Mouse (Mus musculus) myocyte (in vitro differentiated cells): ENCODE results near the gene Tirap. TPM values are rescaled to one million over a fixed set of nuclear protein-coding genes. Genes with fewer than 3 reads are reported as not detected.
A peak's percentile ranks its signal among the peaks of the same experiment; 100 is the strongest.

Experiments used
- H3K27me3 ChIP-seq: one replicate; pipeline ENCODE4 v1.6.1; 2011; ENCODE audit not compliant: control insufficient read depth, insufficient read depth, insufficient read length
- H3K36me3 ChIP-seq: one replicate; pipeline ENCODE4 v1.6.1; 2011; ENCODE audit not compliant: control insufficient read depth, insufficient read depth
- H3K4me2 ChIP-seq: one replicate; pipeline ENCODE4 v1.6.1; 2011; ENCODE audit warnings: low read depth, control low read depth
- H3K4me3 ChIP-seq: one replicate; pipeline ENCODE4 v1.5.1; 2011; ENCODE audit warnings: mild to moderate bottlenecking, control low read depth, moderate library complexity
- H3K79me2 ChIP-seq: one replicate; pipeline ENCODE4 v1.6.1; 2011; ENCODE audit not compliant: control insufficient read depth, insufficient read depth
- H3ac ChIP-seq: one replicate; pipeline ENCODE4 v1.6.1; 2011; ENCODE audit not compliant: control insufficient read depth, insufficient read length
- CEBPB ChIP-seq: IDR thresholded peaks from 2 replicates; pipeline ENCODE4 v1.6.1; 2011; ENCODE audit warnings: mild to moderate bottlenecking, moderate library complexity; ENCODE audit not compliant: poor library complexity, insufficient read depth, severe bottlenecking
- E2F4 ChIP-seq: IDR thresholded peaks from one replicate; pipeline ENCODE4 v1.6.1; 2011; ENCODE audit warnings: mild to moderate bottlenecking, control low read depth, moderate library complexity; ENCODE audit not compliant: insufficient read depth
- MAX ChIP-seq: IDR thresholded peaks from one replicate; pipeline ENCODE4 v1.6.1; 2011; ENCODE audit warnings: low read depth, mild to moderate bottlenecking, control low read depth
- MYOD1 ChIP-seq, 3 experiments: IDR thresholded peaks; one replicate each; pipeline ENCODE4 v1.6.1; 2011; ENCODE audit warnings: control low read depth in 2 of 3, low read depth in 2 of 3, mild to moderate bottlenecking in 2 of 3, moderate library complexity in 1 of 3; ENCODE audit not compliant: insufficient read length in 2 of 3, control insufficient read depth in 1 of 3
- MYOG ChIP-seq, 3 experiments: IDR thresholded peaks; one replicate each; pipeline ENCODE4 v1.6.1; 2011; ENCODE audit warnings: control low read depth in 2 of 3, low read depth in 2 of 3, mild to moderate bottlenecking in 2 of 3; ENCODE audit not compliant: insufficient read length in 2 of 3, control insufficient read depth in 1 of 3, insufficient read depth in 1 of 3
- POLR2A ChIP-seq: IDR thresholded peaks from one replicate; pipeline ENCODE4 v1.6.1; 2011; ENCODE audit warnings: low read depth, mild to moderate bottlenecking, control low read depth, moderate library complexity; ENCODE audit not compliant: insufficient read length
- POLR2AphosphoS2 ChIP-seq: IDR thresholded peaks from one replicate; pipeline ENCODE4 v1.6.1; 2011; ENCODE audit warnings: low read depth, control low read depth; ENCODE audit not compliant: insufficient read length
- REST ChIP-seq: IDR thresholded peaks from one replicate; pipeline ENCODE4 v1.6.1; 2011; ENCODE audit warnings: mild to moderate bottlenecking, control low read depth, moderate library complexity; ENCODE audit not compliant: insufficient read depth, insufficient read length
- SRF ChIP-seq: IDR thresholded peaks from one replicate; pipeline ENCODE4 v1.6.1; 2011; ENCODE audit warnings: low read depth; ENCODE audit not compliant: control insufficient read depth, insufficient read length
- TCF12 ChIP-seq: IDR thresholded peaks from one replicate; pipeline ENCODE4 v1.6.1; 2011; ENCODE audit warnings: mild to moderate bottlenecking, control low read depth; ENCODE audit not compliant: poor library complexity, insufficient read depth, severe bottlenecking
- TCF3 ChIP-seq: IDR thresholded peaks from one replicate; pipeline ENCODE4 v1.6.1; 2011; ENCODE audit warnings: low read depth, control low read depth; ENCODE audit not compliant: insufficient read length
- USF1 ChIP-seq: IDR thresholded peaks from one replicate; pipeline ENCODE4 v1.6.1; 2011; ENCODE audit warnings: low read depth, mild to moderate bottlenecking, control low read depth, moderate library complexity
- polyA plus RNA-seq: library from polyadenylated mRNA; unstranded; fragments of >200 nt; fragmentation: generic; extraction: Trizol; gene quantifications from one replicate; pipeline ENCODE4 v1.2.1, GENCODE M21; 2012; ENCODE audit warnings: missing spikeins

Gene Tirap
- 5.0 TPM for polyA plus RNA-seq

DNA sequence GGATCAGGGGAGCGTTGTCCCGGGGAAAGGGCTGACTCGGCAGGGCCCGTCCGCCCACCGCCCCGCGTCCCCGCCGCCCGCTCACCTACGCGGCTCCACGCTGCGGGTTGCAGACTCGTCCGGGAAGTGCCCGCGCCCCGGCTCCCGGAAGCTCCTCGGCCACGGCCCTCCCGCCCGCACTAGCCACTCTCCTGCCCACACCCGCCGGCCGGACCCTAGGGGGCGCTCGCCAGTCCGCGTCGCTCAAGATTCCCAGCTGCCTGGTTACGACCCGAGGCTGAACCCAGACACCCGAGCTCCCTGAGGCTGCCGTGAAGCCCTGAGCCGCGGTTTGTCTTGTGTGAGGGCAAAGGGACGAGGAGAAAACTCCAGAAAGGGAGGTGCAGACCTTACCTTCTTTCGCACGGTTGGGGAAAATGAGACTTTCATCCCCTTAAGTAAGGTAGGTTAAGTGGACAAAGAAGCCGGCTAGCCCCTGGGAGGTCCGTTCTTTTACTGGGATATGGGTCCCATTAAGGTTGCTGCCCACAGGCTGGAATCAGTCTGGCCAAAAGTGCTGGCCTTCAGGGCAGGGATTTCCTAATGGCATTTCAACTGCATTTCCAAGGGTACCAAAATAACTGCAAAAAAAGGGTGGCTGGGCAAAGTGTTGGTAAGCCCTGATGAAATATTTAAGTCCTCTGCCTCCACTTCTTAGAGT, at the start of gene Tirap, which contains the start of gene Srpr:
TSS of gene Tirap (minus strand) at position 520 of the 700 bp plus-strand sequence.
TSS of gene Srpr (plus strand) at position 404 of the 700 bp plus-strand sequence.
- no peaks in the 10 kb centered on the region for H3K79me2 ChIP-seq
- peak within 1 kb of the TSS; percentile 41 for H3ac ChIP-seq
- H3K4me3 ChIP-seq = peak within 1 kb of the TSS; percentile 72

DNA sequence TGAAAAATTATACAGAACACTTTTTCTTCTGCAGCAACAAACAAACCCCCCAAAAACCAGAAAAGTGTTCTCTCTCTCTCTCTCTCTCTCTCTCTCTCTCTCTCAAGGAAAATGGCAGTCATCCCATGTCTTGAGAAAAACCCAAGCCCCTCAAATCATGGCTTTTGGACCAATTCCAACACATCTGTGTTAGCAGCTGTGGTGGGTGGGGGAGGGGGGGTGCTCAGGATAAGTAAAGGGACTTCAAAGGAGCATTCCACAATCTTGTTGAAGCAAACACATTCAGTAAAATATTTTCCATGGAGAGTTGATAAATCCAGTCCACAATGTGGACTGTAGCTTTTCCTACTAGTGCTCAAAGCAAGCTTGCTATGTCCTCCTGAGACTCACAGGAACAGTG, 49.4 kb upstream of the Tirap start:
- no peak overlapping the region for H3ac ChIP-seq
- H3K27me3 ChIP-seq = no peaks in the 10 kb centered on the region
- TF ChIP-seq SRF = no peak
- TF ChIP-seq POLR2A = no peak
- TF ChIP-seq MYOD1 (IDR thresholded peaks at IDR 0.05; ENCODE audit: control insufficient read depth in 1 of 3, insufficient read length in 2 of 3, low read depth in 2 of 3) = no peak
- no peak for TF ChIP-seq MYOG (IDR thresholded peaks at IDR 0.05; ENCODE audit: control insufficient read depth in 1 of 3, insufficient read depth in 1 of 3, insufficient read length in 2 of 3, low read depth in 2 of 3)
- no peak for TF ChIP-seq REST
- TF ChIP-seq TCF12 = no peak
- no peak for TF ChIP-seq MAX
- TF ChIP-seq POLR2AphosphoS2 = no peak
- no peak for TF ChIP-seq USF1
- peaks cover 9% of the 10 kb centered on the region for H3K79me2 ChIP-seq
- H3K4me3 ChIP-seq = no peak overlapping the region
- no peaks in the 10 kb centered on the region for H3K36me3 ChIP-seq
- no peak overlapping the region for H3K4me2 ChIP-seq

More for the DNA sequence above, at the start of gene Tirap, which contains the start of gene Srpr:
- peak within 1 kb of the TSS; percentile 95 for H3K4me2 ChIP-seq
- no peaks in the 10 kb centered on the region for H3K36me3 ChIP-seq
- H3K27me3 ChIP-seq = no peaks in the 10 kb centered on the region
- TF ChIP-seq TCF3 (no peak), MAX (no peak), CEBPB (no peak), POLR2AphosphoS2 (peak; percentile 59), E2F4 (no peak), USF1 (no peak), POLR2A (peak; percentile 72), SRF (no peak), MYOG (IDR thresholded peaks at IDR 0.05; ENCODE audit: control insufficient read depth in 1 of 3, insufficient read depth in 1 of 3, insufficient read length in 2 of 3, low read depth in 2 of 3) (peak in 1 of 3 experiments; percentile 81), REST (no peak), TCF12 (no peak), MYOD1 (IDR thresholded peaks at IDR 0.05; ENCODE audit: control insufficient read depth in 1 of 3, insufficient read length in 2 of 3, low read depth in 2 of 3) (peak in 1 of 3 experiments; percentile 42)

DNA sequence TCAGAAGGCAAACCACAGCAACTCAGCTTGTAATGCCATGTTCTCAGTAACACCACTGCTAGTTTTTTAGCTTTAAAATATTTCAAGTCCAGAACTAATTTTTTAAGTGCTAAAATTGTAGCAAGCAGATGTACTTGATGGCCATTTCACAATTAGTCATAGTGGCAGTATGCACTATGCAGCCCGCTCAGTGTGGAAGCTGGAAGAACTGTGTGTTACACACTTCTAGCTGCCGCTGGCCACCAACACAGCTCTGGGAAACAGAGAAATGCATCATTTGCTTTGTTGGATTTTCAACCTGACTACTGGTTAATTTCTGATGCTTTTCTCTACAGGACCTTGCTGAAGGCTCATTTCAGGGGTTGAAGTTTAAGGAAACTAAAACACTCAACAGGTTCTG, 47.3 kb upstream of the Tirap start:
- Histone ChIP-seq H3K4me2 (no peak overlapping the region), H3K27me3 (no peaks in the 10 kb centered on the region), H3K79me2 (peaks cover 9% of the 10 kb centered on the region), H3ac (no peak overlapping the region), H3K4me3 (no peak overlapping the region), H3K36me3 (peaks cover 7% of the 10 kb centered on the region)
- TF ChIP-seq E2F4 = no peak
- no peak for TF ChIP-seq SRF
- TF ChIP-seq MYOD1 (IDR thresholded peaks at IDR 0.05; ENCODE audit: control insufficient read depth in 1 of 3, insufficient read length in 2 of 3, low read depth in 2 of 3) = no peak

DNA sequence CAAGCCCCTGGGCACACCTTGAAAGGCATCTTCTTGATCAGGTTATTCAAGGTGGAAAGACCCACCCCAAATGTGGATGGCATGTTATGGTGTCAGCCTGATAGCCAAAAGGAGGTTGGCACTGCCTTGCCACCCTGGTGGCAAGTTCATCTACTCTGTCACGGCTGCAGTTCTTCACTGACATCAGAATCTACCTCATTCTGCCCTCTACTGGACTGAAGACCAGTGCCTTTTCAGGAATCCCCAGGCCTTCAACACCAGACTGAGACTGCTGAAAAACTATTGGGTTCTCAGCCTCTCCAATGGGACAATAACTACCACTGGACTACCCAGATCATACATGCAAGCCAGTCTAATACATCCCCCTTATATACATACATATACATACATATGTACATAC, 39.6 kb upstream of the Tirap start:
- TF ChIP-seq POLR2A = no peak
- no peak for TF ChIP-seq MYOG (IDR thresholded peaks at IDR 0.05; ENCODE audit: control insufficient read depth in 1 of 3, insufficient read depth in 1 of 3, insufficient read length in 2 of 3, low read depth in 2 of 3)
- TF ChIP-seq TCF3 = no peak
- no peak for TF ChIP-seq USF1
- TF ChIP-seq E2F4 = no peak
- no peak for TF ChIP-seq CEBPB
- TF ChIP-seq POLR2AphosphoS2 = no peak
- TF ChIP-seq MYOD1 (IDR thresholded peaks at IDR 0.05; ENCODE audit: control insufficient read depth in 1 of 3, insufficient read length in 2 of 3, low read depth in 2 of 3) = no peak
- TF ChIP-seq MAX = no peak
- no peak for TF ChIP-seq TCF12
- TF ChIP-seq REST = no peak
- TF ChIP-seq SRF = no peak
- Histone ChIP-seq H3K79me2 (peaks cover 7% of the 10 kb centered on the region), H3K36me3 (peaks cover 13% of the 10 kb centered on the region)

More for the DNA sequence above, 39.6 kb upstream of the Tirap start:
- Histone ChIP-seq H3ac (no peak overlapping the region), H3K27me3 (no peaks in the 10 kb centered on the region), H3K4me3 (no peak overlapping the region), H3K4me2 (no peak overlapping the region)
